Mouse (Mus musculus) forebrain, embryonic 14.5 days (tissue): ENCODE data around the gene Kif6. TPM values are rescaled to one million over a fixed set of nuclear protein-coding genes. Genes with fewer than 3 reads are reported as not detected.

Source experiments
- polyA plus RNA-seq: library from polyadenylated mRNA; unstranded; fragments of >200 nt; fragmentation: Nextera tagmentation; extraction: Ambion mirVana; gene quantifications from 2 replicates; pipeline ENCODE4 v1.2.1, GENCODE M21; 2014

Kif6 gene
- polyA plus RNA-seq, 1 experiment from 2014 or later: 1.2 TPM

Other genes with a start within 250 kb of the Kif6 start
- gene Mocs1, start 186.8 kb upstream of the Kif6 start, polyA plus RNA-seq: 3.6 and 4.2 TPM in 2 replicates
- gene Daam2, start 50.8 kb upstream of the Kif6 start, polyA plus RNA-seq: 1.0 and 1.2 TPM in 2 replicates